Mouse (Mus musculus) intestine, embryonic 15.5 days (tissue): ENCODE results near the gene Olfr1034. TPM values are rescaled to one million over a fixed set of nuclear protein-coding genes. Genes with fewer than 3 reads are reported as not detected.
"Not testable (repeated sequence)": the region's sequence is repeated elsewhere in the genome, so short reads cannot be mapped to it uniquely, and the experiment has no call there.

Experiments used
- ATAC-seq: fragments of 200-750 bp; cut with Nextera tagmentation; 2 replicates; pipeline ENCODE4 v1.8.0; 2017; ENCODE audit warnings: moderate TSS enrichment, moderate library complexity
- H3K27ac ChIP-seq: fragments of 300-500 bp; sonication (generic); 2 replicates; pipeline ENCODE4 v1.5.1; 2015; ENCODE audit warnings: mild to moderate bottlenecking, inconsistent platforms
- H3K27me3 ChIP-seq: fragments of 300-500 bp; sonication (generic); replicated peaks from 2 replicates; pipeline ENCODE4 v1.6.1; 2015; ENCODE audit warnings: inconsistent platforms
- H3K36me3 ChIP-seq: fragments of 300-500 bp; sonication (generic); 2 replicates; pipeline ENCODE4 v1.6.1; 2015; ENCODE audit warnings: inconsistent platforms
- H3K4me1 ChIP-seq: fragments of 300-500 bp; sonication (generic); replicated peaks from 2 replicates; pipeline ENCODE4 v1.6.1; 2015; ENCODE audit warnings: inconsistent platforms
- H3K4me2 ChIP-seq: fragments of 300-500 bp; sonication (generic); replicated peaks from 2 replicates; pipeline ENCODE4 v1.6.1; 2015; ENCODE audit warnings: mild to moderate bottlenecking, inconsistent platforms
- H3K4me3 ChIP-seq: fragments of 300-500 bp; sonication (generic); replicated peaks from 2 replicates; pipeline ENCODE4 v1.5.1; 2015; ENCODE audit warnings: inconsistent platforms
- H3K9ac ChIP-seq: fragments of 300-500 bp; sonication (generic); 2 replicates; pipeline ENCODE4 v1.6.1; 2015; ENCODE audit warnings: inconsistent platforms
- H3K9me3 ChIP-seq: fragments of 300-500 bp; sonication (generic); 2 replicates; pipeline ENCODE4 v1.6.1; 2016; ENCODE audit warnings: inconsistent platforms
- WGBS: fragments of 180-500 bp; shearing (Covaris S2); methylation state at CpG from one replicate; pipeline ENCODE4 v1.1.7; 2015; 5-methylcytosine and 5-hydroxymethylcytosine counted together
- polyA plus RNA-seq: library from polyadenylated mRNA; unstranded; fragments of >200 nt; fragmentation: Nextera tagmentation; extraction: Ambion mirVana; gene quantifications from 2 replicates; pipeline ENCODE4 v1.2.1, GENCODE M21; 2015

Gene Olfr1034
- polyA plus RNA-seq: 0.03 and 0.06 TPM in 2 replicates

DNA sequence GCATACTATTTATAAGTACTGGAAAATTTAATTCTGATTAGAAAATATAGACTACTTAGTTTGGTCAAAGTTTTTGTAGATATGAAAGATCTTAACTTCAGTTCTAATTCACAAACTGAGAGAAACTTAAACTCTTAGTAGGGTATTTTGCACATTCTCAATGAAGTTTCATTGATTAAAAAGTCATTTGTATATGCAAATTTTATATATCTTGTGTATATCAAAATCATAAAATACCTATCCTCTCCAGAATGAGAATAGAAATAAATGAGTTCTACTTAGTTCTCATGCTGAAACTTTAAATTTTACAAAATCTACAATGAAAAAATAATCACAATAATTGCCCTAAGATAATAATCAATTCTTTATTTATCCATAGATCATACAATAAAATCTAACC lies at the start of gene Olfr1034:
Gene Olfr1034, plus strand, starts transcription at position 301 of the 400 bp plus-strand sequence.
- no peak for ATAC-seq
- Histone ChIP-seq H3K4me3 (no peak within 1 kb of the TSS), H3K4me2 (no peak within 1 kb of the TSS), H3K36me3 (no peaks in the 10 kb centered on the region), H3K27ac (no peak within 1 kb of the TSS), H3K9ac (no peak within 1 kb of the TSS), H3K27me3 (no peaks in the 10 kb centered on the region), H3K9me3 (no peaks in the 10 kb centered on the region), H3K4me1 (no peaks in the 10 kb centered on the region)

GRCm38 (mm10) chr2:86005240-86005639 lies 40.4 kb upstream of the Olfr1034 start, which contains the start of gene Olfr1032:
TSS of gene Olfr1032 (plus strand) at chr2:86005540.
- H3K4me3 ChIP-seq: no peak within 1 kb of the TSS
- no peak within 1 kb of the TSS for H3K4me2 ChIP-seq
- no peaks in the 10 kb centered on the region for H3K4me1 ChIP-seq
- no peaks in the 10 kb centered on the region for H3K27me3 ChIP-seq
- ATAC-seq: no peak
- H3K27ac ChIP-seq: no peak within 1 kb of the TSS
- no peak within 1 kb of the TSS for H3K9ac ChIP-seq
- H3K9me3 ChIP-seq: no peaks in the 10 kb centered on the region
- H3K36me3 ChIP-seq: no peaks in the 10 kb centered on the region
- WGBS: 83% methylated on average over 7 of the region's 7 CpGs

DNA sequence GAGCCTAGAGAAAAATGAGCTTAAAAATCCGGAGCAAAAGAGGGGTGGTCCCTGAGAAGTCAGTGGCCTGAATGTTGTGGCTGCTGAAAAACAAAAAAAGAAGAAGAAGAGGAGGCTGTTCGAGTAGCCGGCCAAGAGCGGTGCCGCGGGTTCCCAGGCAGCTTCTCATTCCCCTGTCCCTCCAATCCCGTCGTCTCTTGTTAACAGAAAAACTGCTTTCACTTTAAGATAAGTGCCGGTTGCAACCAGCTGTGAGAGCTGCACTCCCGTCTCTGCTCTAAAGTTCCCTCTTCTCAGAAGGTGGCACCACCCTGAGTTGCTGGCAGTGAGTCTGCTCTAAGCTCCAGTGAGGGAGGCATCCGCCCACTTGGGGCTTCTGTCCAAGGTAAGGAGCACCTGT lies 25.3 kb upstream of the Olfr1034 start, which contains the start of gene Olfr1033:
Gene Olfr1033, plus strand, starts transcription at position 228 of the 400 bp plus-strand sequence.
- not testable (repeated sequence) for H3K9ac ChIP-seq, H3K27ac ChIP-seq
- WGBS: 6% methylated on average over 11 of the region's 11 CpGs

GRCm38 (mm10) chr2:86021518-86021917 lies 24.1 kb upstream of the Olfr1034 start:
- H3K27ac ChIP-seq, H3K4me2 ChIP-seq: not testable (repeated sequence)

More for the DNA sequence above, 25.3 kb upstream of the Olfr1034 start, which contains the start of gene Olfr1033:
- Histone ChIP-seq H3K4me2 (peak within 1 kb of the TSS; percentile 51), H3K4me3 (peak within 1 kb of the TSS; percentile 34)
- not testable (repeated sequence) for H3K9me3 ChIP-seq, H3K36me3 ChIP-seq, H3K27me3 ChIP-seq, H3K4me1 ChIP-seq, ATAC-seq

DNA sequence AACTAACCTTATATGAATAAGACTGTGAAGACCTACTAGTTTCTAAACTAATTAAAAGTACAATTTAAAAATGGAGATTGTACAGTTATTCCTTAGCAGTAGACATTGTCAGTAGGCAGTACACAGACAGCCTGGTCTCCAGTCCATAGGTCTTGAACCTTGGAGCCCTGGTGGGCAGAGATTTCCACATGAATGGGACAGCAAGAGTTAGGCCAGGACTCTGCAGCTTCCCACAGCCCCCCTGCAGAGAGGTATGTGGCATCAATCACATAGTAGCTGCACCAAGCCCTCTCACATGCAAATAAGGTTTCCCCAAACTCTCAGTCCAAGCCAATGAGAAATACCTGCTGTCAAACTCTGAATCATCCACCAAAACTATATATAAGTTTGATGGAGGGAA lies 5.1 kb downstream of the Olfr1034 start:
- not testable (repeated sequence) for H3K4me2 ChIP-seq, H3K36me3 ChIP-seq, H3K9ac ChIP-seq, ATAC-seq, H3K4me1 ChIP-seq, H3K27me3 ChIP-seq, H3K27ac ChIP-seq, H3K9me3 ChIP-seq, H3K4me3 ChIP-seq

More at GRCm38 (mm10) chr2:86021518-86021917, 24.1 kb upstream of the Olfr1034 start:
- not testable (repeated sequence) for H3K9ac ChIP-seq, H3K36me3 ChIP-seq, H3K9me3 ChIP-seq, H3K27me3 ChIP-seq, H3K4me1 ChIP-seq, H3K4me3 ChIP-seq, ATAC-seq
- 52% methylated on average over 7 of the region's 9 CpGs for WGBS

GRCm38 (mm10) chr2:86063766-86064165 lies 18.1 kb downstream of the Olfr1034 start:
- not testable (repeated sequence) for H3K27ac ChIP-seq, H3K36me3 ChIP-seq, H3K9me3 ChIP-seq, H3K4me1 ChIP-seq, H3K4me3 ChIP-seq, H3K27me3 ChIP-seq, H3K9ac ChIP-seq, ATAC-seq, H3K4me2 ChIP-seq
- WGBS: 98% methylated on average over 2 of the region's 2 CpGs

GRCm38 (mm10) chr2:86070189-86070588 lies 24.5 kb downstream of the Olfr1034 start:
- no peak overlapping the region for H3K27ac ChIP-seq
- no peaks in the 10 kb centered on the region for H3K36me3 ChIP-seq
- no peaks in the 10 kb centered on the region for H3K27me3 ChIP-seq
- H3K9me3 ChIP-seq: no peaks in the 10 kb centered on the region
- H3K9ac ChIP-seq: no peak overlapping the region
- no peaks in the 10 kb centered on the region for H3K4me1 ChIP-seq
- no peak for ATAC-seq
- no peak overlapping the region for H3K4me3 ChIP-seq
- H3K4me2 ChIP-seq: no peak overlapping the region
- 81% methylated on average over 8 of the region's 8 CpGs for WGBS

DNA sequence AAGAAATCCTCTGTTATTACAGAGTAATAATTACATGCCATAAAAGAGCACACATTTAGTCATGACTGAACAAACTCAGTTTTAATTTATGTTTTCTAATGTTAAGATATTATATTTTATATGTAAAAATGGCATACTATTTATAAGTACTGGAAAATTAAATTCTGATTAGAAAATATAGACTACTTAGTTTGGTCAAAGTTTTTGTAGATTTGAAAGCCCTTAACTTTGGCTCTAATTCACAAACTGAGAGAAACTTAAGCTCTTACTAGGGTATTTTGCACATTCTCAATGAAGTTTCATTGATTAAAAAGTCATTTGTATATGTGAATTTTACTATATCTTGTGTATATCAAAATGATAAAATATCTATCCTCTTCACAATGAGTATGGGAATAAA lies 28.0 kb downstream of the Olfr1034 start, which contains the start of gene Olfr1036:
Gene Olfr1036, plus strand, starts transcription at position 301 of the 400 bp plus-strand sequence.
- not testable (repeated sequence) for H3K27ac ChIP-seq, H3K9ac ChIP-seq, ATAC-seq, H3K36me3 ChIP-seq, H3K9me3 ChIP-seq, H3K4me1 ChIP-seq, H3K4me2 ChIP-seq, H3K4me3 ChIP-seq, H3K27me3 ChIP-seq

GRCm38 (mm10) chr2:86080478-86080877 lies 34.8 kb downstream of the Olfr1034 start:
- not testable (repeated sequence) for H3K4me1 ChIP-seq, H3K36me3 ChIP-seq, H3K27me3 ChIP-seq, H3K4me3 ChIP-seq, H3K4me2 ChIP-seq, H3K9ac ChIP-seq, ATAC-seq, H3K27ac ChIP-seq, H3K9me3 ChIP-seq
- WGBS: 80% methylated on average over 1 of the region's 1 CpGs

DNA sequence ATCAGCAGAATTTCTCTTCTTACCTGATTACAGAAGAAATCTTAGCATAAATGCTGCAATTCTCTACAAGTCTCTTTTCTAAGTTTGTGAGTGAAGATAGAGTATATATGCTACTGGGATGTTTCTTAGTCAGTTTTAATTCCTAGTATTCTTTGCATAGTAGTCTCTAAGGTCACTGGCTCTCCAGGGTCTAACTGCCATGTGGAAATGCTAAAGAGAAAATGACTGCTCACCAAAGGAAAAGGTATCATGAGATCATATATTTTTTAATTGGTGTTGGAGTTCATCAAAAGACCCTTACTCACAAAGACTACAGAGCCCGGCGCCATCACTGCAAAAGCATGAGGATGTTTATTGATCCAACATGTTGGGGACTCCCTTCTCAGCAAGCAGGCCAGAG lies 41.6 kb downstream of the Olfr1034 start, which contains the start of gene Olfr1037:
Gene Olfr1037, minus strand, starts transcription at position 101 of the 400 bp plus-strand sequence.
- Histone ChIP-seq H3K4me3 (no peak within 1 kb of the TSS), H3K4me2 (no peak within 1 kb of the TSS), H3K9ac (no peak within 1 kb of the TSS), H3K9me3 (no peaks in the 10 kb centered on the region), H3K27ac (no peak within 1 kb of the TSS), H3K36me3 (no peaks in the 10 kb centered on the region), H3K27me3 (no peaks in the 10 kb centered on the region), H3K4me1 (no peaks in the 10 kb centered on the region)
- no peak for ATAC-seq
- WGBS: 87% methylated on average over 2 of the region's 2 CpGs

Other genes with a start within 250 kb of the Olfr1034 start
- not detected in 2 replicates for gene Olfr1016, start 243.3 kb upstream of the Olfr1034 start, polyA plus RNA-seq
- gene Olfr1018, start 227.4 kb upstream of the Olfr1034 start, polyA plus RNA-seq: not detected in 2 replicates
- not detected in 2 replicates for gene Olfr1019, start 200.4 kb upstream of the Olfr1034 start, polyA plus RNA-seq
- not detected in 2 replicates for gene Olfr1020, start 198.8 kb upstream of the Olfr1034 start, polyA plus RNA-seq
- gene Olfr1022, start 177.3 kb upstream of the Olfr1034 start, polyA plus RNA-seq: not detected in 2 replicates
- gene Olfr1023, start 160.2 kb upstream of the Olfr1034 start, polyA plus RNA-seq: not detected in 2 replicates
- gene Olfr1024, start 140.8 kb upstream of the Olfr1034 start, polyA plus RNA-seq: not detected in 2 replicates
- not detected in 2 replicates for gene Olfr1025-ps1, start 130.7 kb upstream of the Olfr1034 start, polyA plus RNA-seq
- gene Olfr1026, start 124.3 kb upstream of the Olfr1034 start, polyA plus RNA-seq: not detected in 2 replicates
- not detected in 2 replicates for gene Olfr1028, start 95.4 kb upstream of the Olfr1034 start, polyA plus RNA-seq
- gene Olfr1029, start 72.0 kb upstream of the Olfr1034 start, polyA plus RNA-seq: not detected in 2 replicates
- gene Olfr1030, start 66.6 kb upstream of the Olfr1034 start, polyA plus RNA-seq: not detected in 2 replicates
- gene Olfr1031, start 55.6 kb upstream of the Olfr1034 start, polyA plus RNA-seq: not detected in 2 replicates
- gene Olfr1032, start 40.3 kb upstream of the Olfr1034 start, polyA plus RNA-seq: not detected in 2 replicates
- 2.8 and 3.4 TPM in 2 replicates for gene Olfr1033, start 25.2 kb upstream of the Olfr1034 start, polyA plus RNA-seq
- gene Olfr1036, start 28.1 kb downstream of the Olfr1034 start, polyA plus RNA-seq: not detected in 2 replicates
- not detected in 2 replicates for gene Olfr1037, start 41.5 kb downstream of the Olfr1034 start, polyA plus RNA-seq
- not detected in 2 replicates for gene Olfr1039, start 90.1 kb downstream of the Olfr1034 start, polyA plus RNA-seq
- not detected in 2 replicates for gene Olfr1040, start 100.9 kb downstream of the Olfr1034 start, polyA plus RNA-seq
- not detected in 2 replicates for gene Olfr1042, start 116.0 kb downstream of the Olfr1034 start, polyA plus RNA-seq
- not detected in 2 replicates for gene Olfr1043, start 121.7 kb downstream of the Olfr1034 start, polyA plus RNA-seq
- not detected in 2 replicates for gene Olfr1044, start 132.0 kb downstream of the Olfr1034 start, polyA plus RNA-seq
- gene Olfr52, start 139.8 kb downstream of the Olfr1034 start, polyA plus RNA-seq: not detected in 2 replicates
- not detected in 2 replicates for gene Olfr1045, start 157.1 kb downstream of the Olfr1034 start, polyA plus RNA-seq
- gene Olfr1046, start 173.5 kb downstream of the Olfr1034 start, polyA plus RNA-seq: not detected in 2 replicates
- not detected in 2 replicates for gene Olfr1047, start 185.5 kb downstream of the Olfr1034 start, polyA plus RNA-seq
- gene Olfr1048, start 194.4 kb downstream of the Olfr1034 start, polyA plus RNA-seq: not detected in 2 replicates
- gene Olfr1049, start 212.5 kb downstream of the Olfr1034 start, polyA plus RNA-seq: not detected in 2 replicates
- gene Olfr1051, start 233.2 kb downstream of the Olfr1034 start, polyA plus RNA-seq: not detected in 2 replicates
- gene Olfr1052, start 246.6 kb downstream of the Olfr1034 start, polyA plus RNA-seq: not detected in 2 replicates